In the genomic region with DNA sequence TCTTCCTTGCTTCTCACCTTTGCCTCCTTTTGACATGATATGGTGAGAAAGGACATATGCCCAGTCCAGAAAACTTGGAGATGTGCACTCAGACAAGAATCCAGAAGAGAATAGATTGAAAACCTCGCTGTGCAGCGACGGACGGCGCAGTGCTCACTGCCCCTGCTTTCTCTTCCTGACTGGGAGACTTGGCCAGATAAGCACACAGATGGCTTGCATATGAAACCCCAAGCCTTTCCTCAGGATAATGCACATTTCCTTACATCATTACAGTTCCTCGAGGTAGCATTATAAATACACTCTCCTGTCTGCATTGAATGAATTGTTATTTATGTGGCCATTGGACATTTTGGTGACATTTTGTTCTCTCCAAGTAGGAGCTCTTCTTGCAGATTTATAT, we compare ENCODE assay signal across 20 mouse cellular contexts. TPM values are rescaled to one million over a fixed set of nuclear protein-coding genes. Genes with fewer than 3 reads are reported as not detected.
DNase-seq lines count a peak whose midpoint lies in the region; ATAC-seq and TF ChIP-seq lines count a peak whose summit lies in the region.
"Had no signal": no experiment of that assay in that cellular context is flagged by ENCODE, and none has a peak within 500 bp of the region (broad histone marks: within the 10 kb centered on the region; RNA-seq: fewer than 3 reads in every experiment).

No protein-coding gene starts in this region.

- no peak for TF ChIP-seq EP300 in heart, adult 2 months (IDR thresholded peaks at IDR 0.05; ENCODE audit: insufficient read depth, low read depth, low read length)

- DNase-seq in frontal cortex, postnatal 36 days (ENCODE audit: low spot score in 2 of 2), result no peak
- DNase-seq in heart, adult 2 months, result no peak
- DNase-seq in midbrain, embryonic 11.5 days (ENCODE audit: low spot score, missing footprints), result peak; percentile 54
- DNase-seq in spleen, postnatal 10 days (ENCODE audit: low spot score in 2 of 2), result no peak
- DNase-seq: adrenal gland, adult 2 months; adrenal gland, postnatal 10 days; adrenal gland, postnatal 25 days; cerebellum, adult 11-12 months; cerebellum, adult 2 months; cerebellum, adult 9-10 months; cerebellum, postnatal 10 days; cerebellum, postnatal 25 days had no signal

- no peak overlapping the region for H3K4me3 ChIP-seq in heart, embryonic 12.5 days
- H3K4me3 ChIP-seq in heart, adult 2 months, result no peak overlapping the region
- no peak overlapping the region for H3K4me3 ChIP-seq in midbrain, embryonic 11.5 days (ENCODE audit: low read depth, low read length)
- no peak overlapping the region for H3K4me3 ChIP-seq in midbrain, embryonic 15.5 days
- H3K4me3 ChIP-seq: embryonic facial prominence, embryonic 10.5 days; embryonic facial prominence, embryonic 12.5 days; forebrain, embryonic 12.5 days had no signal

- H3K4me2 ChIP-seq in heart, embryonic 12.5 days, result 0 out of 2 replicates have a peak overlapping the region, but pooled peaks have one; percentile 17
- no peak overlapping the region for H3K4me2 ChIP-seq in midbrain, embryonic 11.5 days
- H3K4me2 ChIP-seq in midbrain, embryonic 15.5 days, result no peak overlapping the region
- H3K4me2 ChIP-seq: embryonic facial prominence, embryonic 12.5 days; forebrain, embryonic 12.5 days had no signal

- peak; percentile 67 for ATAC-seq in frontal cortex, adult (ENCODE audit: low TSS enrichment)
- ATAC-seq in heart, embryonic 12.5 days (ENCODE audit: insufficient number of reproducible peaks, low FRiP score), result no peak
- no peak for ATAC-seq in midbrain, embryonic 11.5 days (ENCODE audit: low FRiP score)
- ATAC-seq in midbrain, embryonic 15.5 days (replicated peaks), result no peak
- ATAC-seq: forebrain, embryonic 14.5 days; forebrain, embryonic 16.5 days had no signal

- TF ChIP-seq POLR2A in heart, adult 2 months (IDR thresholded peaks at IDR 0.05; ENCODE audit: insufficient read depth, low read depth, low read length), result no peak

- no peaks in the 10 kb centered on the region for H3K79me2 ChIP-seq in heart, adult 2 months (replicated peaks; ENCODE audit: control insufficient read depth, insufficient read depth, low read length)

- peaks cover 6% of the 10 kb centered on the region; the same call in 1 of the 2 replicates for H3K9me3 ChIP-seq in heart, embryonic 12.5 days (replicated peaks)
- H3K9me3 ChIP-seq in midbrain, embryonic 11.5 days (ENCODE audit: control insufficient read depth, low read length), result no peaks in the 10 kb centered on the region
- H3K9me3 ChIP-seq in midbrain, embryonic 15.5 days, result no peaks in the 10 kb centered on the region

- H3K36me3 ChIP-seq in heart, embryonic 12.5 days, result no peaks in the 10 kb centered on the region
- H3K36me3 ChIP-seq in heart, adult 2 months (ENCODE audit: control insufficient read depth, insufficient read depth, low read length), result no peaks in the 10 kb centered on the region
- H3K36me3 ChIP-seq in midbrain, embryonic 11.5 days (ENCODE audit: control insufficient read depth, insufficient read depth, low read length), result no peaks in the 10 kb centered on the region
- H3K36me3 ChIP-seq in midbrain, embryonic 15.5 days (replicated peaks), result no peaks in the 10 kb centered on the region
- H3K36me3 ChIP-seq: embryonic facial prominence, embryonic 10.5 days; embryonic facial prominence, embryonic 12.5 days; forebrain, embryonic 12.5 days had no signal

- H3K4me1 ChIP-seq in heart, embryonic 12.5 days (replicated peaks), result no peaks in the 10 kb centered on the region
- no peaks in the 10 kb centered on the region for H3K4me1 ChIP-seq in heart, adult 2 months (ENCODE audit: control insufficient read depth, insufficient read depth, low read length)
- no peaks in the 10 kb centered on the region for H3K4me1 ChIP-seq in midbrain, embryonic 11.5 days (ENCODE audit: control insufficient read depth, insufficient read depth, low read length)
- no peaks in the 10 kb centered on the region for H3K4me1 ChIP-seq in midbrain, embryonic 15.5 days
- H3K4me1 ChIP-seq: embryonic facial prominence, embryonic 12.5 days; forebrain, embryonic 12.5 days had no signal

- 0 out of 2 replicates have a peak, but pooled peaks cover 6% of the 10 kb centered on the region for H3K27me3 ChIP-seq in heart, embryonic 12.5 days (replicated peaks)
- H3K27me3 ChIP-seq in heart, adult 2 months (ENCODE audit: control insufficient read depth, insufficient read depth, low read length), result no peaks in the 10 kb centered on the region
- no peaks in the 10 kb centered on the region for H3K27me3 ChIP-seq in midbrain, embryonic 11.5 days (ENCODE audit: control insufficient read depth, insufficient read depth, low read length)
- H3K27me3 ChIP-seq in midbrain, embryonic 15.5 days (replicated peaks), result no peaks in the 10 kb centered on the region
- H3K27me3 ChIP-seq: embryonic facial prominence, embryonic 12.5 days; forebrain, embryonic 12.5 days had no signal

- WGBS in heart, embryonic 12.5 days, result 59% methylated on average over 6 of the region's 6 CpGs
- 46% methylated on average over 6 of the region's 6 CpGs for WGBS in heart, adult 2 months
- whole genome bisulfite sequencing in midbrain, embryonic 11.5 days, result 88% methylated on average over 6 of the region's 6 CpGs
- WGBS in midbrain, embryonic 15.5 days, result 86% methylated on average over 6 of the region's 6 CpGs

- intact Hi-C loops in heart, adult 2 months (cut with DNase I), result no loop called here

- no peak overlapping the region for H3K9ac ChIP-seq in heart, embryonic 12.5 days
- H3K9ac ChIP-seq in heart, adult 2 months (ENCODE audit: low read depth, low read length), result no peak overlapping the region
- H3K9ac ChIP-seq in midbrain, embryonic 11.5 days (ENCODE audit: low read length), result no peak overlapping the region
- no peak overlapping the region for H3K9ac ChIP-seq in midbrain, embryonic 15.5 days
- H3K9ac ChIP-seq: embryonic facial prominence, embryonic 12.5 days; forebrain, embryonic 12.5 days had no signal

- H3K27ac ChIP-seq in heart, embryonic 12.5 days (ENCODE audit: poor library complexity, severe bottlenecking), result no peak overlapping the region
- H3K27ac ChIP-seq in heart, adult 2 months, result no peak overlapping the region
- no peak overlapping the region for H3K27ac ChIP-seq in midbrain, embryonic 11.5 days (ENCODE audit: low read depth, low read length)
- H3K27ac ChIP-seq in midbrain, embryonic 15.5 days, result no peak overlapping the region
- H3K27ac ChIP-seq: embryonic facial prominence, embryonic 10.5 days; embryonic facial prominence, embryonic 12.5 days; forebrain, embryonic 12.5 days had no signal

- no peak for TF ChIP-seq CTCF in heart, adult 2 months (IDR thresholded peaks at IDR 0.05)

RNA-seq across cellular contexts. Expression of a gene that starts 28.9 kb away (rescaled TPM):
- 1.3 and 1.6 TPM in 2 replicates for polyA plus RNA-seq in heart, embryonic 12.5 days (2016; fragmentation: Nextera tagmentation; extraction: Ambion mirVana)
- total RNA-seq in heart, adult 2 months (2021), result 1 to 10 TPM; 1.7 to 2.4 TPM
- 8.1 and 8.7 TPM in 2 replicates for polyA plus RNA-seq in heart, adult 2 months (2012; rRNA removed)
- polyA plus RNA-seq in midbrain, embryonic 11.5 days (2014; fragmentation: Nextera tagmentation; extraction: Ambion mirVana), result 4.2 and 4.3 TPM in 2 replicates
- polyA plus RNA-seq in midbrain, embryonic 15.5 days (2015; fragmentation: Nextera tagmentation; extraction: Ambion mirVana), result 48.0 and 49.6 TPM in 2 replicates
